Mouse (Mus musculus) cerebellum, adult 8-10 months (tissue): ENCODE data around the gene Mrps18b.

Experiments
- DNase-seq: peaks from one replicate; pipeline ENCODE4 v3.0.0; 2022

Gene Mrps18b

DNA sequence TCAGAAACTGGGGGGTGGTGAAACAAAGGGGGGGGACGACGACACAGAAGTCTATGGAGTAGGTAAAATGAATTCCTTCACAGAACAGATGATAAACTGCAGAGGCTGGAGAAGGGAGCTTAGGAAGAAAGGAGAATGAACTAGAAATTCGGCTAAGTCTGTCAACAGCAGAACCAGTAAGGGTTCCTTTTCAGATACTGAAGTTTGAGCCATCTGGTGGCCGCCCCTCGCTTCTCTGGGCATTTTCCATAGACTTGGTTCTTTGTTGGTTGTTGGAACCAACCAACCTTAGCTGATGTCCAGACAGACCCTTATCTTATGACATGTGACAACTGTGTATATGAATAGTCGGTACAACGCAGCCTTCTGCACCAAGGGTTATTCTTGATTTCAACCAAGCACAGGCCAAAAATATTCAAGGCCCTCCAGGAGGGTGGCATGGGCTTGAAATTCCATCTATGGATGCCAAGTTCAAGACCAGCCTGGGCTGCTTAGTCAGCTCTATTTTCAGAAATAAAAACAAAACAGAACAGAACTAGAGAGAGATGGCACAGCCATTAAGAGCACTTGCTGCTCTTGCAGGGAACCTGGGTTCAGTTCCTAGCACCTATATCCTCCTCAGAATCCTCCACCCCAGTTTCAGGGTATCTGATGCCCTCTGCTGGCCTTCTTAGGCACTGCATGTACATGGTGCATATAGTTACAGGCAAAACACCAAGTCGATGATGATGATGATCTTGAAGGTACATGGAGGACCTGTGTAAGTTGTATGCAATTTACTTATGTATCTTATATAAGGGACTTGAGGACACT, 45.1 kb downstream of the Mrps18b start:
- DNase-seq: no peak

DNA sequence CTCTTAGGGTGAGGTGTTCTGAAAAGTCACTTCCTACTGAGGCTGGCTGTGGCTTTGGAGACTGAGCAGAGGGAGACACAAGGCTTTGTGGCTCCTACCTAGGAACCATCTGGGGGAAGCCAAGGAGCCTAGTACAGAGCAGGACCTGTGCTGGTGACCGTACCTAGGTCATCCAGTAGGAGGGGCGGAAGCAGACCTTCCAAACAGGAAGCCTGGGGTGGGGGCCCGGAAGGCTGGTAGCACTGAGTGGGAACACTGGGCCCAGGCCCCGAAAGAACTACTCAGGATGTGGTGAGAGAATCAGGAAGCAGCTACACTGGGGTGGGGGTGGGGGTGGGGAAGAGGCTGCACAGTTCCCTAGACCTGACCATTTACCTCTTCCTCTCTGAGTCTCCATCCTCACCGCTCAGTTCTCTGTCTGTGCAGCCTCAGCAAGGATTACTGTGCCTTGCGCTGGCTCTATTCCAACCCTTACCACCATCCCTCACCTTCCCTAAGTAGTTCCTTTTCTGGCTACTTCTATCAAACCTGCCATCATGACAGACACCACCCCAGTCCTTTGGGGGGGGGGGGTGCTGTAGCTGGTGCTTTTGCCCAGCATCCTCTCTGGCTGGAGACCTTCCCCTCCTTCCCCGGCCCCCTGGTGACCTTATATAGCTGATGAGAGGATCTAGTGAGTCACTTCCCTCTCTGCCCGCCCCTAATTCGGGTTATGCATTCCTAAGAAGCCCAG, 45.9 kb downstream of the Mrps18b start:
- no peak for DNase-seq

DNA sequence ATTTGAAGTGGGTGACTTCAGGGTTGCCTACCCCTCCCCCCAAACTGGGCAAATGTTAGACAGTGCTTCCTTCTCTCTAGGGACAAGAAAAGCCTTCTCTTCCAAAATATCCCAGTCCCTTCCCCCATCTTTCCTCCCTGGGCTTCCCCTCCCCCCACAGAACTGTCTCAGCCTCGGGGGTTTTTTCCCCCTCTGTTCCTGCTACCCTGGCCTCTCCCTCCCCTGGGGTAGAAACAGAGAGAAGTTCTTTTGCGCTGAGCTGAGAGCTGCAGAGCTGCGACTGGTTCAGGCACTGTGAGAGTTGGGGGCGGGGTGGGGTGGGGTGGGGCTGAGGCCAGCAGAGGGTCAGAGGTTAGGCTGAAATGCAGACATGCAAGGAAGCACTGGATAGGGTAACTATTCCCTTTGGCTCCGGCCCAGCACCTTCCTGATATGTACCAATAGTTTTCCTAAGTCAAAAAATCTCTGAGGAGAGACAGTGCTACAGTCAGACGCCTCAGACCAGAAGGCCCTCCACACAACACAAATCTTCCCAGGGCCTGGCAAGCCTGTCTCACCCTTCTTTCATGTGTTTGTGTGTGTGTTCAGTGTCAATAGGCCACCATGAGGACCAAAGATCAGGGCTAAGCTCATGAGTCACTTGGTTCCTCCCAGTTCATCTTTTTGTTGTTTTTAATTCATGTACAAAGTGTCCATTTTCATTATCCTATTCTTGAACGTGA, 46.7 kb downstream of the Mrps18b start:
- DNase-seq: no peak

DNA sequence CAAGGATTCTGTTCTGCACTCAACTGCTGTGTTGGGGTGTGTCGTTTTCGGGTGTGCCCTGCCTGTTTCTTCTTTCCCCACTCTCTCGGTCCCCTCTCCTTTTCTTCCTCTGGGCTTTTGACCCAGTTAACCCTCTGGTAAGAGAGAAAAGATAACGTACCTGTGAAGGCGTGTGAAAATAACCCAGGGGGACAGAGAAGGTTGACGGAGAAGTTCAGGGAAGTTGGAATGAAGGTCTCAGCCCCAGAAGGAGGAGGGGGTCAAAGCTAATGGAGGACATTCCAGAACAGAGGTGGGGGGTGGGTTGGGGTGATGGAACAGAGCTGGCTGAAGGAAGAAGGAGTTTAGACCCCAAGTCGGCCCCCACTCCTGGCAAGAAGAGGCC, 47.2 kb downstream of the Mrps18b start:
- DNase-seq: no peak

DNA sequence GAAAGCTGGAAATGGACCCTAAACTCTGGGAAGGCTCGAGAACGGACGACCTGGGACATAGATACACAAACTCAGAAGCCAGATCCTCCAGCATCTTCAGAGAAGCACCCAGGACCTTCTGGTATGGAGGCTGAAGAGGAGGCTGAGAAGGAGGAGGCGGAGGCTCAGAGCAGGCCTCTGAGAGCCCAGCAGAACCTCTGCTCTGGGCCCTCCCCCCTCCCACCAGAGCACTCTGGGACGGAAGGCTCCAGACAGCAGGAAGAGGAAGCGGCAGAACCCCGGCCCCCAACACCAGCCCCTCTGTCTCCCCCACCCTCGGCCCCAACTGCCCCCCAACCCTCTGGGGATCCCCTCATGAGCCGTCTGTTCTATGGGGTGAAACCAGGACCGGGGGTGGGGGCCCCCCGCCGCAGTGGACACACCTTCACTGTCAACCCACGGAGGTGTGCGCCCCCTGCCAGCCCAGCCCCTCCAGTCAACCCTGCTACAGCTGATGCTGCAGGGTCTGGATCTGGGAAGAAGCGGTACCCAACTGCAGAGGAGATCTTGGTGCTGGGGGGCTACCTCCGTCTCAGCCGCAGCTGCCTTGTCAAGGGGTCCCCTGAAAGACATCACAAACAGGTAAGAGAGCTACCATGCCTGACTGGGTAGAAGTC, 47.9 kb downstream of the Mrps18b start:
- DNase-seq: no peak

DNA sequence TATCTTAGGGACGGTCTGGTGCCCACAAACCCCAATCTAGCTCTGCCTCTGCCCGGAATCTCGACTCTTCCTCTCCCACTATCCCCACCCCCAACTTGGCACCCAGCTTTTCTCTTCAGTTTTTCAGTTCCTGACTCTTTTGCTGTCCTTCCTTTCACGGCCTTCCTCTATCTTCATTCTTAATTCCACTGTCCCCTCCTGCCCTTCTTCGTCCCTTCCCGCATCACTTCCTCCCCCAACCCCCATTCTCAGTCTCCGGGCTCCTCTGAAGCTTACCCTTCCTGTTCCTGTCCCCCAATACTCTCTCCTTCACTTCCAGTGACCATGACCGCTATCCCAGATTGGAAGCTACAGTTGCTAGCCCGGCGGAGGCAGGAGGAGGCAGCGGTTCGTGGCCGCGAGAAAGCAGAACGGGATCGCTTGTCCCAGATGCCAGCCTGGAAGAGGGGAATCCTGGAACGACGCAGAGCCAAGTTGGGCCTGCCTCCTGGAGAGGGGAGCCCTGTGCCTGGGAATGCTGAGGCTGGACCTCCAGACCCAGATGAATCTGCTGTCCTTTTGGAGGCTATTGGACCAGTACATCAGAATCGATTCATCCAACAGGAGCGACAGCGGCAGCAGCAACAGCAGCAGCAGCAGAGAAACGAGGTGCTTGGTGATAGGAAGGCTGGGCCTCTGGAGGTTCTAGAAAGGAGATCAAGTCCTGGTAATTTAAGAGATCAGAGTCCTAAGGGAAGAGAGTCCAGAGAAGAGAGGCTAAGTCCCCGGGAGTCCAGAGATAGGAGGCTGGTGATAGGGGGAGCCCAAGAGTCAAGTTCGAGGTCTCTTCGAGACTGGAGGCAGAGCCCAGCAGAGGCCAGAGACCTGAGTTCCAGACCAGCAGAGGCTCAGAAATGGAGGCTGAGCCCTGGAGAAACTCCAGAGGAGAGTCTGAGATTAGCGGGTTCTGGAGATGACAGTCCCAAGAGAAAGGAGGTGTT, 49.0 kb downstream of the Mrps18b start:
- no peak for DNase-seq

DNA sequence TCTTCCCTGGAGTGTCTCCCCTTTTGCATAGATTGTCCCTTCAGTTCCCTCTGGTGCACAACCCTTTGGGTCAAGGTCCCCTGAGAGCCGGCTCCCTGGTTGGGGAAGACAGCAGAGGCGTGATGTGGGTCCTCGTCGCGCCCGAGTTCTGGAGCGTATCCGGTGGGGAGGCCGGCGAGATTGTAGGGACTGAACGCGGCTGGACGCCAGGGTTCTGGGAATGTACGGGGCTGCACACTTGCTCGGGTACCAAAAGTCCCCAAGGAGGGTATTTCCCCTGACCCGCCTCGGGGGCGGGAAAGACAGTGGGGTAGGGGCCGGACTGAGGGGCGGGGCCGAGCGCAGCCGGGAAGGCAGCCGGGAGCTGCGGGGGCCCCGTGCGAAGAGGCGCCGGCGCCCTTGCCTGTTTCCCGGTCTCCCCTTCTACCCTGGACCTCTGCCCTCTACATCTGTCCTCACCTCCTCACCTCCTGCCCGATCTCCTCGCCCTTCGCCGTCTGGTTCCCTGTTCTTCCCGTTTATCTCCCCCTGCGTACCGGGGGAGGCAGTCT, 49.8 kb downstream of the Mrps18b start:
- DNase-seq: no peak

DNA sequence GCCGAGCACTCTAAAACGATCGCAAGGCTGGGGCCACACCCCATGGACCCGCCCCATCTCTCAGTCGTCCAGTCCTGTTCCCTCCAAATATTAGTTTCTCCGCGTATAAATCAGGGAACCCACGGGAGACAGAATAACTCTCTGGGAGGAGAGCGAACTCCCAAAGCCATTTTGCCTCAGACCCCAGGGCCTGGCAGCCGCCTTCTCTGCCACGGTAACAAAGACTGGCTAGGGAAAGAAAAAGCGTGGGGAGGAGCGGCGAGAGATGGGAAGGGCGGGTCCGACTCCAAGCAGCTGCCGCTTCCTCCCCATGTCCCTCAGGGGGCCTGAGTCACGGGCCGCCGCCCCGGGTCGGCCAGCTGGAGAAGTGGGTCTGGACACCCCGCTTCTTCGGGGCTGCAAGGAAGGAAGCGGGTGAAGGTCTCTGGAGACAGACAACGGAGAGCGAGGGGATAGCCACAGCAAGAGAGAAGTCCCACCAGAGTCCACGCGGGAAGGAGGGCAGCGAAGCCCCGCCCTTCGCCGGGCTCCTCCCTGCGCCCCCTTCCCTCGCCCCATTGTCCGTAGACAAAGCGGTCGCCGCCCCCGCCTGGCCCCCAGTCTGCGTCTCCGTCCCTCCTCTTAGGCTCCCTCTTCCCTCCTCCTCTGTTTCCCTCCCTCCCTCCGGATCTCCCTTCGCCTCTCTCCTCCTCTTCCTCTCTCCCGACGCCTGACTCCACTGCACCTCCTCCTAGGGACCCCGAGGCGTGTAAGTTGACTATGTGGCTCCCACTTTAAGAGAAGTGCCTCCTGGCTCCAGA, 50.5 kb downstream of the Mrps18b start, which contains the start of gene Ppp1r18:
Ppp1r18 (plus strand) TSS at position 113 of the 800 bp plus-strand sequence.
- no peak for DNase-seq

DNA sequence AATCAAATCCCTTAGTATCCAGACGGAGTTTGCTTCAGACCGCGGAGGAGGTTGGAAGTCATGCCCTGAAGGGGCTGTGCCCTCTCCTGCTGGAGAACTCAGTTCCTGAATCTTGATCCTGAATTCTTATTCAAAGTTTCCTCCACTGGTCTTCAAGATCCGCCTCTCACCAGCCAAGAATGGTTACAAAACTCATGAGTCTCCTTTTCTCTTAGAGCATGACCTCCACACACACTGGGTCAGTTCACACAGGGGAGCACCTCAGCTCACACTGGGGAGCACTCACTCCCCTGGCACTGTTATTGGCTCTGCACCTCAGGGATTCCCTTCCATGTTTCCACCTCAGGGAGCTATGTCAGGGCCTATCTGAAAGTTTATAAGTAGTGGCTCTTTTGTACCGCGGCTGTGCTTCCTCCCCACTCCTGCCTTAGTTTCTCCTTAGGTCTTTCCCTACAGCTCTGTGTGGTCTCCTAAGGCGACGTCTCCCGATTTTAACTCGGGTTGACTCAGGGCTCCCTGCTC, 51.3 kb downstream of the Mrps18b start:
- DNase-seq: no peak

DNA sequence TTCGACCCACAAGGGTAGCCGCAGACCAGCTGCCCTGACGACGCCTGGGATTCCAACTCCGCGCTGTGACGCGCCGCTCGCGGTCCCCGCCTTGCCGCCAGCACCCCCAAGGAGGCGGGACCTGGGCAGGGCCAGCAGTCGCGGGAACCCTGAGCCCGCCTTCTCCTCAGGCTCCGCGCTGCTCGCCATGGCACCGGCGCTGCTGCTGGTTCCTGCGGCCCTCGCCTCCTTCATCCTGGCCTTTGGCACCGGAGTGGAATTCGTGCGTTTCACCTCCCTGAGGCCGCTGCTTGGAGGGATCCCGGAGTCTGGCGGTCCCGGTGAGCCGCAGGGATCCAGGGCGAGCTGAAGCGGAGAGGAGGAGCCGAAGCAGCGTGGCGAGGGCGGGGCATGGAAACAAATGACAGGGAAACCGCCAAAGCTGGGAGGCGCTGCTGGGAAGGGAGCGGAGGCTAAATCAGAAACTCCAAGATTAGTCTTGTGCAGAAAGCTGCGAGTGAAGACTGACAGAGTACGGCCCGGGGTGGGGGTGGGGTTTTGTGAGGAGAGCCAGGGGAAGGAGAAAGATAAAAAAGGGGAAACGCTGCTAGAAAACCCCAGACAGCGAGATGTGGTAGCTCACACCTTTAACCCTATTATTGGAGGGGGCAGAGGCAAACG, 54.9 kb downstream of the Mrps18b start, which contains the start of gene Nrm:
Nrm (plus strand) TSS at position 121 of the 660 bp plus-strand sequence.
- DNase-seq: peak; percentile 90

DNA sequence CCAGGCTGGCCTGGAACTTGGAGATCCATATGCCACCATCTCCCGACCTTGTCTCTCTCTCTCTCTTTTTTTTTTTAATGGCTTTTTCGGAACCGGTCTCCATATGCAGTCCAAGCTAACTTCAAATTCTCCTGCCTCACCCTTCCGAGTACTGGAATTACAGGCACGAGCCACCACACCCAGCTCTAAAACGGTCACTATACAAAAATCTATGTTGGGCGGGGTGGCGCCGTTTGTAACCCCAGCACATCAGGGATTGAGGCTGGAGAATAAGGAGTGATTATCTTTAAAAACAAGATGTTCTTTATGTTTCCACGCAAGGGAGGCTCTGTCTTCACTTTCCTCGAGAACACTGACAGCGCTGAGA, 55.4 kb downstream of the Mrps18b start:
- no peak for DNase-seq
